Comparison of ENCODE assay signal across 15 mouse cellular contexts in the genomic region with DNA sequence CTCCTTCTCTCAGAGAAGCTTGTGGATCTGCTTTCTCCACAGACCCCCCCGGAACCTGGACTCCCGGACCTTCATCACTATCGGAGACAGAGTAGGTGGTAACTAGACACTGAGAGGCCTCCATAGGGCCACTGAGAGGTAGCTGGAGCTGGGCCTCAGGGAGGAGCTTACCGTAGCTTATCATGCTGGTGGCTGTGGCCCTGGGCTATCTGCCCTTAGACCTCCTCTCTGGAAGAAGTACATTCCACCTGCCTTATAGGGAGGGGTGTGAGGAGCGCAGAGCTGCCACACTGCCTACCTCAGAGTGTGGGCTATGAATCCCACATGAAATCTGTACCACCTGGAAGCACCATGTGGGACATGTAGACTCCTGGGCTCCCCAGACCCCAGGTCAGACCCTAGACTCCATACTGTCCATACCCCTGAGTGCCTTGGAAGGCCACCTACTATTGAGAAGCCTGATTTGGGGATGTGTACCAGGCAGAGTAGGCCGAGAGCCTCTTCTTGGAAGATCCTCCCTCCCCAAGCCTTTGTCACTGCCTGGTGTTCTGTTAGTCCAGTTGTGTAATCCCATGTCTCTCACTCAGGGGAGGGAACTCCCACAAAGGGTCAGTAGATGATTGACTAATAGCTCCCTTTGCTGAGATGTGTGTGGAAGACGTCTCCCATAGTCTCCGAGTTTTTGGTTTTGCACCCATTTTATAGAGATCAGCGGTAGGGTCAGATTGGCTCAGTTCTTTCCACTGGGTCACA. TPM values are rescaled to one million over a fixed set of nuclear protein-coding genes. Genes with fewer than 3 reads are reported as not detected.
DNase-seq lines count a peak whose midpoint lies in the region; ATAC-seq lines count a peak whose summit lies in the region.
"Had no signal": no experiment of that assay in that cellular context is flagged by ENCODE, and none has a peak within 500 bp of the region (broad histone marks: within the 10 kb centered on the region; RNA-seq: fewer than 3 reads in every experiment).

No protein-coding gene starts in this region.

- H3K9me3 ChIP-seq in intestine, embryonic 16.5 days (ENCODE audit: control insufficient read depth, low read length), result no peaks in the 10 kb centered on the region
- H3K9me3 ChIP-seq in liver, embryonic 15.5 days (replicated peaks), result no peaks in the 10 kb centered on the region
- H3K9me3 ChIP-seq: midbrain, embryonic 13.5 days; neural tube, embryonic 12.5 days had no signal

- peak overlapping the region; percentile 30 for H3K4me3 ChIP-seq in intestine, embryonic 16.5 days (ENCODE audit: low read length)
- peak overlapping the region; percentile 44 for H3K4me3 ChIP-seq in liver, embryonic 15.5 days (replicated peaks)
- H3K4me3 ChIP-seq: midbrain, embryonic 13.5 days; neural tube, embryonic 12.5 days had no signal

- peaks cover 39% of the 10 kb centered on the region for H3K4me1 ChIP-seq in intestine, embryonic 16.5 days (ENCODE audit: control insufficient read depth, insufficient read depth, low read length)
- H3K4me1 ChIP-seq in liver, embryonic 15.5 days (replicated peaks), result peaks cover 66% of the 10 kb centered on the region
- H3K4me1 ChIP-seq: neural tube, embryonic 12.5 days had no signal

- WGBS in intestine, embryonic 16.5 days, result 81% methylated on average over 9 of the region's 9 CpGs
- 44% methylated on average over 9 of the region's 9 CpGs for WGBS in liver, embryonic 15.5 days (ENCODE audit: insufficient replicate concordance)

- peaks cover 17% of the 10 kb centered on the region for H3K36me3 ChIP-seq in intestine, embryonic 16.5 days (ENCODE audit: control insufficient read depth, insufficient read depth, low read length)
- peaks cover 89% of the 10 kb centered on the region for H3K36me3 ChIP-seq in liver, embryonic 15.5 days (replicated peaks)

- DNase-seq in embryo, embryonic 10 days (ENCODE audit: low spot score), result peak; percentile 27
- DNase-seq in embryo, embryonic 10.5 days (ENCODE audit: low spot score), result no peak
- peak; percentile 43 for DNase-seq in kidney, adult 11 months
- DNase-seq in kidney, postnatal 10 days, result no peak
- DNase-seq in cerebellum, adult 11-12 months, result no peak
- DNase-seq in neural tube, embryonic 10.5 days (ENCODE audit: extremely low spot score, low spot score), result no peak
- DNase-seq: adrenal gland, postnatal 36 days; cerebellum, adult 11 months; left cerebral cortex, postnatal 4 days; lung, postnatal 14 days; spleen, adult 18-20 months had no signal

- peak; percentile 87 for ATAC-seq in intestine, embryonic 16.5 days
- peak; percentile 89 for ATAC-seq in liver, embryonic 15.5 days (ENCODE audit: insufficient read depth)
- ATAC-seq: midbrain, embryonic 13.5 days had no signal

- H3K27ac ChIP-seq in intestine, embryonic 16.5 days (ENCODE audit: low read length), result peak overlapping the region; percentile 82
- H3K27ac ChIP-seq in liver, embryonic 15.5 days (replicated peaks), result peak overlapping the region; percentile 87
- H3K27ac ChIP-seq: midbrain, embryonic 13.5 days; neural tube, embryonic 12.5 days had no signal

- H3K9ac ChIP-seq in intestine, embryonic 16.5 days (ENCODE audit: low read depth, low read length), result peak overlapping the region; percentile 49
- H3K9ac ChIP-seq in liver, embryonic 15.5 days, result peak overlapping the region; percentile 45
- H3K9ac ChIP-seq: midbrain, embryonic 13.5 days; neural tube, embryonic 12.5 days had no signal

- H3K27me3 ChIP-seq in intestine, embryonic 16.5 days (replicated peaks; ENCODE audit: control insufficient read depth, insufficient read depth, low read length), result no peaks in the 10 kb centered on the region
- no peaks in the 10 kb centered on the region for H3K27me3 ChIP-seq in liver, embryonic 15.5 days
- H3K27me3 ChIP-seq: midbrain, embryonic 13.5 days; neural tube, embryonic 12.5 days had no signal

- H3K4me2 ChIP-seq in intestine, embryonic 16.5 days (ENCODE audit: low read depth, low read length), result peak overlapping the region; percentile 46
- peak overlapping the region; percentile 74 for H3K4me2 ChIP-seq in liver, embryonic 15.5 days
- H3K4me2 ChIP-seq: midbrain, embryonic 13.5 days; neural tube, embryonic 12.5 days had no signal

RNA-seq across cellular contexts. Expression of a gene that starts 10.6 kb away (rescaled TPM):
- polyA plus RNA-seq in intestine, embryonic 16.5 days (2015; fragmentation: Nextera tagmentation; extraction: Ambion mirVana), result 172 and 174 TPM in 2 replicates
- polyA plus RNA-seq in liver, embryonic 15.5 days (2015; fragmentation: Nextera tagmentation; extraction: Ambion mirVana), result 142 and 165 TPM in 2 replicates

RNA-seq across cellular contexts. Expression of a gene that starts 27.9 kb away (rescaled TPM):
- polyA plus RNA-seq in intestine, embryonic 16.5 days (2015; fragmentation: Nextera tagmentation; extraction: Ambion mirVana), result 10.8 and 13.0 TPM in 2 replicates
- polyA plus RNA-seq in liver, embryonic 15.5 days (2015; fragmentation: Nextera tagmentation; extraction: Ambion mirVana), result 13.2 and 14.8 TPM in 2 replicates

Comparison
In these comparisons a context has a peak if more than half of its experiments do, and no peak if none do; other contexts are left out.
1. DNase-seq: peak in embryo, embryonic 10 days (single experiment) and kidney, adult 11 months (single experiment); none in embryo, embryonic 10.5 days (single experiment), kidney, postnatal 10 days (single experiment), cerebellum, adult 11-12 months (single experiment) and neural tube, embryonic 10.5 days (single experiment).